Mouse (Mus musculus) heart, postnatal 0 days (tissue): Measurements from ENCODE around the gene Tmem208. TPM values are rescaled to one million over a fixed set of nuclear protein-coding genes. Genes with fewer than 3 reads are reported as not detected.

Experiments used
- ATAC-seq: fragments of 200-750 bp; cut with Nextera tagmentation; 2 replicates; pipeline ENCODE4 v1.8.0; 2017; ENCODE audit warnings: low read depth, moderate number of reproducible peaks, moderate library complexity; ENCODE audit not compliant: insufficient read depth
- DNase-seq: peaks from one replicate; pipeline ENCODE4 v3.0.0-alpha.2; 2016; ENCODE audit warnings: low spot score
- H3K27ac ChIP-seq: fragments of 300-500 bp; sonication (generic); 2 replicates; pipeline ENCODE4 v1.5.1; 2014; ENCODE audit warnings: low read depth, mild to moderate bottlenecking
- H3K27me3 ChIP-seq: fragments of 300-500 bp; sonication (generic); 2 replicates; pipeline ENCODE4 v1.6.1; 2014; ENCODE audit warnings: low read length, mixed read lengths; ENCODE audit not compliant: control insufficient read depth, insufficient read depth
- H3K36me3 ChIP-seq: fragments of 300-500 bp; sonication (generic); replicated peaks from 2 replicates; pipeline ENCODE4 v1.6.1; 2014; ENCODE audit warnings: low read length, mixed read lengths; ENCODE audit not compliant: control insufficient read depth, insufficient read depth
- H3K4me1 ChIP-seq: fragments of 300-500 bp; sonication (generic); 2 replicates; pipeline ENCODE4 v1.6.1; 2014; ENCODE audit warnings: antibody characterized with exemption; ENCODE audit not compliant: control insufficient read depth, insufficient read depth
- H3K4me2 ChIP-seq: fragments of 300-500 bp; sonication (generic); 2 replicates; pipeline ENCODE4 v1.6.1; 2014; ENCODE audit warnings: low read depth, mild to moderate bottlenecking, low read length, moderate library complexity
- H3K4me3 ChIP-seq: fragments of 300-500 bp; sonication (generic); 2 replicates; pipeline ENCODE4 v1.5.1; 2014; ENCODE audit warnings: low read depth, low read length
- H3K9ac ChIP-seq: fragments of 300-500 bp; sonication (generic); replicated peaks from 2 replicates; pipeline ENCODE4 v1.6.1; 2014; ENCODE audit warnings: low read depth, low read length, mixed read lengths
- H3K9me3 ChIP-seq: fragments of 300-500 bp; sonication (generic); replicated peaks from 2 replicates; pipeline ENCODE4 v1.6.1; 2016; ENCODE audit warnings: low read length; ENCODE audit not compliant: control insufficient read depth
- CTCF ChIP-seq: IDR thresholded peaks from 2 replicates; pipeline ENCODE4 v1.5.1; 2016; ENCODE audit warnings: antibody characterized with exemption, control low read depth, low read depth
- EP300 ChIP-seq: IDR thresholded peaks from 2 replicates; pipeline ENCODE4 v1.6.1; 2016; ENCODE audit warnings: antibody characterized with exemption, low read depth
- WGBS: fragments of 180-500 bp; shearing (Covaris S2); extraction: QIAGEN DNeasy Blood & Tissue Kit; methylation state at CpG from one replicate; pipeline ENCODE4 v1.1.7; 2014; 5-methylcytosine and 5-hydroxymethylcytosine counted together
- polyA plus RNA-seq: library from polyadenylated mRNA; unstranded; fragments of >200 nt; fragmentation: Nextera tagmentation; extraction: Ambion mirVana; gene quantifications from 2 replicates; pipeline ENCODE4 v1.2.1, GENCODE M21; 2015
- total RNA-seq: library from RNA; depleted of rRNA; stranded (reverse); fragments of >200 nt; gene quantifications from 2 replicates; pipeline ENCODE4 v1.2.3, GENCODE M21; 2014; ENCODE audit warnings: low replicate concordance

Gene Tmem208
- total and polyA plus RNA-seq, 2 experiments from 2014 or later: 66.2 to 81.0 TPM

DNA sequence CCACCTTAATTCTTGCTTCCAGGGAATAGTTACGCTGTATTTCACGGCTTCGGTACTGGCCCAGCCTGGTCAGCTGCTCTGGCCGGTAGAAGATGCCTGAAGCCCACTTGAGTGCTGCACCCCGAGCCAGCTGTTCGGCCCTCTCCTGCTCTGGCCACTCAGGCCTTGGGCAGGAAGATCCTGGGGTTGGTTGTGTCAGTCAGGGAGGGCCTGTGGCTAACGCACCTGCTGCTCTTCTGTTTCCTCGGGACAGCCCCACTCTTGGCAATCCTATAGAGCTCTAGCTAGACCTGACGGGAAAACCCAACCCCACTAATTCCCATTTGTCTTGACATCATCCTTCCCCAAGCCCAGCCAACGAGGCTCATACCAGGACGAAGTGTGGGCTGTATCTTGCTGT is 30.9 kb upstream of the Tmem208 start:
- Histone ChIP-seq H3K36me3 (peaks cover 12% of the 10 kb centered on the region), H3K27me3 (0 out of 2 replicates have a peak, but pooled peaks cover 4% of the 10 kb centered on the region), H3K27ac (peak overlapping the region; percentile 72), H3K9ac (peak overlapping the region; percentile 36; the same call in 1 of the 2 replicates), H3K9me3 (no peaks in the 10 kb centered on the region), H3K4me3 (peak overlapping the region; percentile 29), H3K4me1 (peaks cover 26% of the 10 kb centered on the region), H3K4me2 (peak overlapping the region; percentile 53)
- no peak for TF ChIP-seq EP300
- no peak for TF ChIP-seq CTCF
- ATAC-seq (no peak), DNase-seq (no peak)
- 56% methylated on average over 11 of the region's 11 CpGs for WGBS

- Histone ChIP-seq H3K36me3 (peaks cover 20% of the 10 kb centered on the region), H3K9ac (peak within 1 kb of the TSS; percentile 79; the same call in 1 of the 2 replicates), H3K27ac (peak within 1 kb of the TSS; percentile 76), H3K9me3 (no peaks in the 10 kb centered on the region), H3K4me3 (peak within 1 kb of the TSS; percentile 78), H3K4me1 (peaks cover 23% of the 10 kb centered on the region), H3K4me2 (peak within 1 kb of the TSS; percentile 79), H3K27me3 (no peaks in the 10 kb centered on the region)
- ATAC-seq (0 out of 2 replicates have a peak, but pooled peaks have one; percentile 5), DNase-seq (peak; percentile 31)
- 31% methylated on average over 11 of the region's 11 CpGs for WGBS
- TF ChIP-seq EP300 (no peak), CTCF (no peak)
Observed at GRCm38 (mm10) chr8:105295895-105296573, 30.1 kb upstream of the Tmem208 start, which contains the start of gene Exoc3l. Gene Exoc3l, minus strand, starts transcription at chr8:105296101.

DNA sequence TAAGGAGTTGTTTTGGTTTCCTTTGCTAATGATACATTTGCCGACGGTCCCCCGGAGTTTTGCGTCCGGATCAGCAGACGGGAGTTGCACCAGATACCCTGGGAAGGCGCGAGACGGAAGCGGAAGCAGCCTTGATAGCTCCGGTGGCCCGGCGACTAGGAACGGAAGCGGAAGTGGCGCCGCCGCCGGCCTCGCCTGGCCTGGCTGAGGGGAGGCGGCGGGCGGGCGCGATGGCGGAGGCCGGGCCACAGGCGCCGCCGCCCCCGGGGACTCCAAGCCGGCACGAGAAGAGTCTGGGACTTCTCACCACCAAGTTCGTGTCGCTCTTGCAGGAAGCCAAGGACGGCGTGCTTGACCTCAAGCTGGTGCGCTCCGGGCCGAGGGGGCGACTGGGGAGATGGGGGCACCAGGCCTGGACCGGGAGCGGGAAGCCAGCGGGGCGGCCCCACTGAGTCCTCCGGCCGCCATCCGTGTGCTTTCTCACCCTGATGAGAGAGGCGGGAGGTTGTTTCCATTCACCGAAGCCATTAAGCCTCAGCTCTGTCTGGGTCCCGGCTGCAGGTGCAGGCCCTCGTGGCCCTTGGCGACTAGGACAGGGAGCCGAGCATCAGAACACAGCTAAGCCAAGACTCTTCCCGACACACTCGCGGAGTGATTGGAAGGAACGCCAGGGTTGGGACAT is 28.5 kb upstream of the Tmem208 start, which contains the start of gene E2f4:
Gene E2f4 (plus strand): TSS at position 153 of the 682 bp plus-strand sequence.
- Histone ChIP-seq H3K4me1 (peaks cover 23% of the 10 kb centered on the region), H3K27me3 (no peaks in the 10 kb centered on the region), H3K36me3 (peaks cover 35% of the 10 kb centered on the region), H3K9ac (peak within 1 kb of the TSS; percentile 79), H3K4me3 (peak within 1 kb of the TSS; percentile 78), H3K27ac (peak within 1 kb of the TSS; percentile 76), H3K4me2 (peak within 1 kb of the TSS; percentile 79), H3K9me3 (no peaks in the 10 kb centered on the region)
- peak; percentile 94 for DNase-seq
- WGBS: under 1% methylated on average over 57 of the region's 58 CpGs
- ATAC-seq: peak; percentile 93
- no peak for TF ChIP-seq EP300
- TF ChIP-seq CTCF: no peak

- ATAC-seq: no peak
- WGBS: 39% methylated on average over 18 of the region's 18 CpGs
- Histone ChIP-seq H3K36me3 (peaks cover 44% of the 10 kb centered on the region), H3K4me3 (peak overlapping the region; percentile 78), H3K4me2 (peak overlapping the region; percentile 79), H3K9me3 (no peaks in the 10 kb centered on the region), H3K27me3 (no peaks in the 10 kb centered on the region), H3K27ac (peak overlapping the region; percentile 76; the same call in 1 of the 2 replicates), H3K4me1 (peaks cover 23% of the 10 kb centered on the region), H3K9ac (peak overlapping the region; percentile 79)
- no peak for DNase-seq
- TF ChIP-seq EP300 (no peak), CTCF (no peak)
Observed at GRCm38 (mm10) chr8:105298351-105299252, 27.6 kb upstream of the Tmem208 start.

GRCm38 (mm10) chr8:105299962-105300361 is 26.2 kb upstream of the Tmem208 start:
- no peak overlapping the region for H3K9ac ChIP-seq
- no peak for TF ChIP-seq EP300
- no peak for TF ChIP-seq CTCF
- DNase-seq (no peak), ATAC-seq (no peak)
- no peak overlapping the region for H3K27ac ChIP-seq
- 88% methylated on average over 8 of the region's 8 CpGs for WGBS
- H3K4me3 ChIP-seq: no peak overlapping the region
- H3K4me2 ChIP-seq: no peak overlapping the region
- H3K36me3 ChIP-seq: peaks cover 44% of the 10 kb centered on the region
- peaks cover 35% of the 10 kb centered on the region for H3K4me1 ChIP-seq
- no peaks in the 10 kb centered on the region for H3K9me3 ChIP-seq
- no peaks in the 10 kb centered on the region for H3K27me3 ChIP-seq
